Mouse (Mus musculus) cortical plate, adult 2 months (tissue): Measurements from ENCODE around the gene Krt12.

Source experiments
- CTCF ChIP-seq: fragments of 200-500 bp; IDR thresholded peaks from 2 replicates; pipeline ENCODE4 v1.5.1; 2011; ENCODE audit warnings: mild to moderate bottlenecking, control low read depth, low read length; ENCODE audit not compliant: insufficient read depth; ENCODE audit errors: extremely low read depth
- POLR2A ChIP-seq: fragments of 200-500 bp; IDR thresholded peaks from 2 replicates; pipeline ENCODE4 v1.6.1; 2011; ENCODE audit warnings: mild to moderate bottlenecking, low read length, control low read depth; ENCODE audit not compliant: insufficient read depth; ENCODE audit errors: extremely low read depth

DNA sequence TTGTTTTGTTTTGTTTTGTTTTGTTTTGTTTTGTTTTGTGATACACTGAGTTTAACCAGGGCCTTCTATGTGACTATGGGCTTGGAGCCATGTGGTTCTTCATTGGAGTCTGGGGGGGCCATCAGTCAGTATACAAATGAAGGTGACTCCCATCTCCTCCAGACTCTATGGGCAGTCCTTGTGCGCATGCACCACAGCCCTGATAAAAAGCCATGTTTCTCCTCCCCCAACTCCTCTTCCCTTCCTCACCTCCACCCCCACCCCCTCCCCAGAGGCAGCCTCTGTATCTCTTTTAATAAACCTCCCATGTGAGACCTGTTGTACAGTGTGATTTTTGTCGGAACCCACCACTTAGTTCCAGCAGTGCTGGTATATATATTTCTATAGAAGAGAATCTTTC, 25.4 kb downstream of the Krt12 start:
- TF ChIP-seq CTCF (no peak), POLR2A (no peak)
